Mouse (Mus musculus): Measurements from ENCODE around the gene Ect2l. TPM values are rescaled to one million over a fixed set of nuclear protein-coding genes. Genes with fewer than 3 reads are reported as not detected.
A peak's percentile ranks its signal among the peaks of the same experiment; 100 is the strongest.

Ect2l gene
- polyA plus RNA-seq, 1 experiment from 2014 or later = 0.20 TPM

DNA sequence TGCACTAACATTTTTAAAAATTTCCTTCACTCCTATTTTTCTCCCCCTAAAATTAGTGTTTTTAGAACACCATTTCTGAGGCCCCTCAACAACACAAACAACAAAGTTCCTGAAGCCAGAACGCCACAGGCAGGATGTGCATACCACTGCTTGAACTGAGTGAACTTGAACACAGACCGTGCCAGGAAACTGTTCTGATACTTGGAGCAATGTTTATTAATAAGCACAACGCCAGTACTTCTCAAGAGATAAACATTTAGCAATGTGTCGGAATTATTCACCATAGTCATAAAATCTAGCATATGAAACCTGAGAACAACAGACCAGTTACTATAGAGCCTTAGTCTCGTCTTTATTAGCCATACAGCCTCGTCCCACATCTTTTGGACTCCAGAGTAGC lies 571 bp downstream of the Ect2l start:
- Histone ChIP-seq H3K27me3 (no peaks in the 10 kb centered on the region), H3K27ac (replicated peaks) (no peak overlapping the region), H3K9ac (replicated peaks) (no peak overlapping the region), H3K36me3 (no peaks in the 10 kb centered on the region), H3K4me2 (replicated peaks) (no peak overlapping the region), H3K9me3 (no peaks in the 10 kb centered on the region), H3K4me1 (no peaks in the 10 kb centered on the region), H3K4me3 (no peak overlapping the region)
- ATAC-seq (replicated peaks) = no peak
- WGBS = 86% methylated on average over 6 of the region's 6 CpGs

DNA sequence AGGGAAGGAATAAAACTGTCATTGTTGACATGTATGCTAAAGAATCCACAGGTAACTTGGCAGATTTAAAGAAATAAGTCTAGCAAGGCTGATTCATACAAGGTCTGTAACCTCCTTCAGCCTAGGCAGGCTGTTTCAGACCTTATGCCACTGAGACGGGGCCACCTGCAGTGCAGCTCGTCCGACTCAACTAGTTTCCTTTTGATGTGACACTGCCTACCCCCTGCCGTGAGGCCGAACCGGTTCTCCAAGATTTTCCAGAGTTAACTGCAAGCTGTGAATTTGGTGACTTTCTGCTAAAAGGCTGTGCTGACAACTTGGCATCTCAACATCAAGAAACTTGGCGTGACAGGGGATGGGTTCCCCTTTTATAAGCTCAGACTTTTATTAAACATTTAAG lies 6.6 kb downstream of the Ect2l start:
- no peak overlapping the region for H3K4me3 ChIP-seq
- H3K27ac ChIP-seq (replicated peaks) = no peak overlapping the region
- no peak overlapping the region for H3K4me2 ChIP-seq (replicated peaks)
- no peaks in the 10 kb centered on the region for H3K4me1 ChIP-seq
- no peak for ATAC-seq (replicated peaks)
- no peaks in the 10 kb centered on the region for H3K36me3 ChIP-seq
- 7% methylated on average over 7 of the region's 7 CpGs for WGBS
- no peaks in the 10 kb centered on the region for H3K27me3 ChIP-seq
- no peaks in the 10 kb centered on the region for H3K9me3 ChIP-seq
- no peak overlapping the region for H3K9ac ChIP-seq (replicated peaks)

DNA sequence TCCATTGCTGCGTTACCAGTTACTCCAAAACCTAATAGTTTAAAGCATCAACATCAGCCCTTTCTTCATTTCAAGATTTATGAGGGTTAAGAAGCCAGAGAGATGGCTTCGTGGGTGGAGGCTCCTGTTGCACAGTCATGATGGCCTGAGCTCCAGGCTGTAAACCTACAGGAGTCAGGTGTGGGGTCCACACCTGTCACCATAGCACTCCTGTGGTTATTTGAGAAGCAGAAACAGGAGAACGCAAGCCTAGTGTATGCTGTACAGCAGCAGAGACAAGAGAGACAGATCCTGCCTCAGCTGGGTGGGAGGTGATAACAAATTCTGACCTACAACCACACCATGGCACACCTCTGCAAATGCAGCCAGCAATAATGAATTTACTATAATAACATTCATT lies 8.3 kb downstream of the Ect2l start:
- no peak for ATAC-seq (replicated peaks)
- Histone ChIP-seq H3K27ac (replicated peaks) (no peak overlapping the region), H3K36me3 (no peaks in the 10 kb centered on the region), H3K4me2 (replicated peaks) (no peak overlapping the region), H3K9me3 (no peaks in the 10 kb centered on the region), H3K4me3 (no peak overlapping the region), H3K4me1 (no peaks in the 10 kb centered on the region), H3K9ac (replicated peaks) (no peak overlapping the region), H3K27me3 (no peaks in the 10 kb centered on the region)
- 86% methylated on average over 3 of the region's 3 CpGs for WGBS

DNA sequence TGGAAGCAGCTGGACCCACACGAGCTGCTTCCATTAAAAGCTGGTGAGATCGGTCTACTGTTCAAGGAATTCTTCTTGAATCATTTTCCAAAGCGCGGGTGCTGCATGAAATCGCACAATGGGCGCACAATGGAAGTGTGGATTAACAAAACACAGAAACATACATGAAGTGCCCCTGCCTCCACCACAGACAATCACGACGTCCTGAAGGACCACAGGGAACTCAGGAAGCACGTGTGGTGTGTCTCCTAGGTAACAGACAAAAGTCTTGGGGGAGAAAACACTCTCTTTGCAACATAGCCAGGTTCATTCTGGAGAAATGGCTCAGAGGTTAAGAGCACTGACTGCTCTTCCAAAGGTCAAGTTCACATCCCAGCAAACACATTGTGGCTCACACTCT lies 10.0 kb downstream of the Ect2l start:
- WGBS = 64% methylated on average over 9 of the region's 9 CpGs
- Histone ChIP-seq H3K4me1 (no peaks in the 10 kb centered on the region), H3K27me3 (no peaks in the 10 kb centered on the region), H3K4me2 (replicated peaks) (no peak overlapping the region), H3K27ac (replicated peaks) (no peak overlapping the region), H3K9me3 (no peaks in the 10 kb centered on the region), H3K9ac (replicated peaks) (no peak overlapping the region), H3K36me3 (no peaks in the 10 kb centered on the region), H3K4me3 (no peak overlapping the region)
- ATAC-seq (replicated peaks) = no peak

DNA sequence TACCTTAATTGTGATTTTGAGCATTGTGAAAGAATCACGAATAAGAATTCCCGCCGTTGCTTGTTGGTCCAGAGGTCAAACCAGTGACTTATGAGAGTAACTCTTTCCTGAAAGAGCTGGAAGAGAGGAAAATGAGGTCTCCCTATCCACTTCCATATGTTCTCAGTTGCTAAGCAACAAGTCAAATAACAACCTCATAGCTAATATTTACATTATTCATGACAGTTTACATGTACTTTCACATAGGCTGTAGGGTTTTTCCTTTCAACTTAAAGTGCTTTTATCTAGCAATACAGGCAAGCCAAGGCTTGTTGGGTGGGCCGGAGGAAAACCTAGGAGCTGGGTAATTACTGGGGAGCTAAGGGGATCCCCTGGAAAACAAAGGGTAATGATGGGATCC lies 10.8 kb downstream of the Ect2l start:
- Histone ChIP-seq H3K9ac (replicated peaks) (no peak overlapping the region), H3K9me3 (no peaks in the 10 kb centered on the region), H3K4me2 (replicated peaks) (no peak overlapping the region), H3K27ac (replicated peaks) (no peak overlapping the region), H3K4me3 (no peak overlapping the region), H3K27me3 (no peaks in the 10 kb centered on the region), H3K36me3 (no peaks in the 10 kb centered on the region), H3K4me1 (no peaks in the 10 kb centered on the region)
- 85% methylated on average over 4 of the region's 4 CpGs for WGBS
- no peak for ATAC-seq (replicated peaks)

DNA sequence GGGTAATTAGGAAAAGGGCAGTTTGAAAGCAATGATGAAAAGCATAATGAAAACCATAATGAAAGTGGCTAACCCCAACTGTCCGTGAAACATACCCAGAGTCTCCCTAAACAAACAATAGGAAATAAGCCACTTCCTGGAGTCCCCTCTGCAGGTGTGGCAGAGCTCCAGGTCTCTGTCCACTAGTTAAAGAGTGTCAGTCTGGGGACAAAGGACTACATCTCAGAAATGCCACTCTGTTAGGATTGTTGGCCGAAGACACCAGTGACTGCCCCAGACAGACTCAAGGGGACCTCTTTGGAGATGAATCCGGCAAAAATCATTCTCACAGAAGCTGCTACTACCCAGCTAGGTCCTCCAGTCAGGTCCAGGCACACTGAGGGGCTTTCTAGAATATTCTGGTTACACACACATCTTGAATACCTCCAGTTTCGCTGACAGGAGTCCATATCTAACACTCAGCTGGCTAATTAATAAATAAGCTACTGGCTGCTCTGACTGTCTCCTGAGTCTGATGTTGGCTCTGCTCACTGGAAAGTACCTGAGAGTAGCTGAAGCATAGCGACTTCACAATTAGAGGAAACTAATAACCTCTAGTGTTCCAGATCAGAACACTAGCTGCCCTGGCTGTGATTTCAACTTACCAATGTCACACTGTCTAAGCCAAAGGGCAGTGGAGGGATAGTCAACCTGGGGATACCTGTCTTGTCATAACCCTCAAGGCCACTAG lies 12.2 kb downstream of the Ect2l start:
- no peak for ATAC-seq (replicated peaks)
- H3K4me1 ChIP-seq = no peaks in the 10 kb centered on the region
- no peak overlapping the region for H3K4me3 ChIP-seq
- H3K9me3 ChIP-seq = no peaks in the 10 kb centered on the region
- H3K27ac ChIP-seq (replicated peaks) = no peak overlapping the region
- H3K36me3 ChIP-seq = no peaks in the 10 kb centered on the region
- no peaks in the 10 kb centered on the region for H3K27me3 ChIP-seq
- no peak overlapping the region for H3K4me2 ChIP-seq (replicated peaks)
- no peak overlapping the region for H3K9ac ChIP-seq (replicated peaks)
- 82% methylated on average over 5 of the region's 5 CpGs for WGBS

DNA sequence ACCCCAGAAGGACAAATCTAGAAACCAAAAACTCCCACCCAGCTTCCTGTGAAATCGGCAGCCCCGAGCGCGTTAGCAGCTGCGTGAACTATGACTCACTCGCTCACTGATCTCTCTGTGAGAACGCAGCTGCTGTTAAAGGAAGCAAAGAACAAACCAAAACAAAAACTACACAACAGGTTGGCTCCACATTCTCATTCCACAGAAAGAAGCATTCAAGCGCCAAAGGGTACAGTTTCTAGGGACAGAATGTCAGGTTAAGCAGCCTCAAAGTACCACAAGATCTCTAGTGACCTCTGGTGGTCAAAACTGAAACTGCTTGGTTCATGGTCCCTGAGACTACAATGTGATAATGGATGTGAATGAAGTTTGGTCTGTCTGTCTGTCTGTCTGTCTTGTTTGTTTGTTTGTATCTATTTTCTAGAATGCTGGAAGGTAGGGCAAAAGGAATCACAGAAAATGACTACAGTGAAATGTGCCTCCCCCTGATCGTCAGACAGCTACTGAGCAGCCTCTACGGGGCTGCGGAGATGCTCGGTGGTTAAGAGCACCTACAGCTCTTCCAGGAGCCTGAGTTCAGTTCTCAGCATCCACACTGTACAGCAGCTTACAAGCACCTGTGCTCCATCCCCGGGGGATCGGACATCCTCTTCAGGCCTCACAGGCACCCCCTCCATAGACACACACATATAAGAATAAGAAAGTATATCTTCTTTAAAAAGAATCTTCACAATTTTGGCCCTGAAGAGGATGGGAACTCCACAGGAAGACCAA lies 13.3 kb downstream of the Ect2l start:
- 53% methylated on average over 14 of the region's 14 CpGs for WGBS
- Histone ChIP-seq H3K27ac (replicated peaks) (no peak overlapping the region), H3K4me1 (no peaks in the 10 kb centered on the region), H3K36me3 (no peaks in the 10 kb centered on the region), H3K27me3 (no peaks in the 10 kb centered on the region), H3K4me2 (replicated peaks) (peak overlapping the region; percentile 21; the same call in 1 of the 2 replicates), H3K4me3 (peak overlapping the region; percentile 4; the same call in 1 of the 2 replicates), H3K9ac (replicated peaks) (no peak overlapping the region), H3K9me3 (no peaks in the 10 kb centered on the region)
- ATAC-seq (replicated peaks) = peak; percentile 78

DNA sequence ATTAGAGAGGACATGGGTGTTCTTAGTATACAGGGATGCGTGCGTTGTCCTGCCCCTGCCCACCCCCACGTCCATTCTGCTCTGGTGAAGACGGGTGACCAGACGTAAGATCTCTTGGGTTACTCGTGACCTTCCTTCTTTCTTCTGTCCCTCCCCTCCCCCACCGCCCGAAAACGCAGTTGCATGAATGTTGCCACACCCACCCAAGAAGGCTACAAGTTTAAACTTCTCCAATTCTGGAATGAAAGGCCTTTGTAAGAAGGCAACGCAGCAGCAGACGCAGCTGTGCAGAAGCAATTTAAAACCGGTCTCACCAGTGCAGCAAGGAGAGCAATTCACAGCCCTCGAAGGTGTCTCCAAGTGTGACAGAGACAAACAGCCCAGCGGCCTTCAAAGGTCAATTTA lies 16.0 kb downstream of the Ect2l start:
- Histone ChIP-seq H3K9me3 (no peaks in the 10 kb centered on the region), H3K27me3 (no peaks in the 10 kb centered on the region), H3K4me1 (no peaks in the 10 kb centered on the region), H3K36me3 (no peaks in the 10 kb centered on the region), H3K27ac (replicated peaks) (no peak overlapping the region), H3K9ac (replicated peaks) (no peak overlapping the region), H3K4me2 (replicated peaks) (no peak overlapping the region), H3K4me3 (no peak overlapping the region)
- 73% methylated on average over 14 of the region's 14 CpGs for WGBS
- no peak for ATAC-seq (replicated peaks)

DNA sequence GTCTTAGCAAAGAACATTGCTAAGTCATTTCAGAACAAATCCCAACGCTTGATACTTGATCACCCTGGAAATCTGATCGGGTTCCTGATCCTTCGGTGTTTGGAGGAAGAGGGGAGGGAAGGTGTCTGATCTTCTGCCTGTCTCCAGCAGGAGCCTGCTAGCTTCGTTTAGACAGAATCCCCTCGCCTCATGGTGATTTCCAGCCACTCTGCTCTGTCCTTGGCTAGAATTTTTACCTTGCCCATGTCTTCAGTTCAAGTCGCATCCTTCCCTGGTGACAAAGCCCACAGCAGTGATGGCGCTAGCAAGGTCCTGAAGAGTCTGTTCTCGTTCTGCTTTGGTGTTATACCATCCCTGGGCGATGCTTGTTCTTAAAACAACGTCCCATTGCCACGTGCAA lies 16.5 kb downstream of the Ect2l start:
- Histone ChIP-seq H3K9ac (replicated peaks) (no peak overlapping the region), H3K4me1 (no peaks in the 10 kb centered on the region), H3K4me3 (no peak overlapping the region), H3K27me3 (no peaks in the 10 kb centered on the region), H3K27ac (replicated peaks) (no peak overlapping the region), H3K9me3 (no peaks in the 10 kb centered on the region), H3K4me2 (replicated peaks) (no peak overlapping the region), H3K36me3 (no peaks in the 10 kb centered on the region)
- ATAC-seq (replicated peaks) = no peak
- WGBS = 87% methylated on average over 11 of the region's 11 CpGs

DNA sequence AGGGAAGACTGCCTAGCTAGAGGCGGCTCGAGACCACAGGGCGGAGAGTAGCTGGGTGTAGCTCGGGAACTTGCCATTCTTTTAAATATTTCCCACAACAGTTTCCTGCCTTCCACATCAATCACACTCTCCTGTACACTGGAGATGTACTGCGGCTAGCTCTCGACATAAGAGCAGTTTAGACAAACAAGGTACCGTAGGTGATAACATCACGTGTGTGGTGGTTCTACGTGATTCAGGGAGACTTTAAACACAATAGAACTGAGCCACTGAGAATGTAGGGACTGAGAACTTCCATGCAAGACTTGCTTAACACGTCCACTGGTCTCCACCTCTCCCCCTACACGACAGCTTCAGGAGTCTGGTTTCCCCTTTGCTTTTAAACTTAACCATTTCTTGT lies 17.5 kb downstream of the Ect2l start:
- no peak for ATAC-seq (replicated peaks)
- H3K27me3 ChIP-seq = no peaks in the 10 kb centered on the region
- 87% methylated on average over 11 of the region's 11 CpGs for WGBS
- H3K36me3 ChIP-seq = no peaks in the 10 kb centered on the region
- H3K4me2 ChIP-seq (replicated peaks) = no peak overlapping the region
- no peaks in the 10 kb centered on the region for H3K9me3 ChIP-seq
- no peaks in the 10 kb centered on the region for H3K4me1 ChIP-seq
- H3K27ac ChIP-seq (replicated peaks) = no peak overlapping the region
- no peak overlapping the region for H3K9ac ChIP-seq (replicated peaks)
- no peak overlapping the region for H3K4me3 ChIP-seq

DNA sequence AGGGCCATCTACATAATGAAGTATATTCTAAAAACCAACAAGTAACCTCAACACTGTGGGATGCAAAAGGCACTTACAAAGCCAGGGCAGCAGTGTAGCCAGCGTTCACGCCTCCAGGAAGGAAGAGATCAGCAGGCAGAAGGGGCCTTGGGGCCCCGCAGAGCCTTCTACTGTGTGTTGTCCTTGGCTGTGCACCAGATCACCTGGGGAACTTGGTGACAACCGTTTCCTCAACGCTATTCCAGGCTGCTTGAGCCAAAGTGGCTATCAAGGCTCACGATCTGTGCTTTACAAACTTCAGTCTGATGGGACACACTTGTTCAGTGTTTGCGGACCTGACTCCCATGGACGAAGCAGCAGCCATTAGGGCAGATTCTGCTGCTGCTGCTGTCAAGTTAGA lies 19.0 kb downstream of the Ect2l start:
- Histone ChIP-seq H3K9me3 (no peaks in the 10 kb centered on the region), H3K27ac (replicated peaks) (no peak overlapping the region), H3K4me1 (no peaks in the 10 kb centered on the region), H3K27me3 (no peaks in the 10 kb centered on the region), H3K9ac (replicated peaks) (no peak overlapping the region), H3K4me2 (replicated peaks) (no peak overlapping the region), H3K36me3 (no peaks in the 10 kb centered on the region), H3K4me3 (no peak overlapping the region)
- ATAC-seq (replicated peaks) = no peak
- 72% methylated on average over 8 of the region's 8 CpGs for WGBS

DNA sequence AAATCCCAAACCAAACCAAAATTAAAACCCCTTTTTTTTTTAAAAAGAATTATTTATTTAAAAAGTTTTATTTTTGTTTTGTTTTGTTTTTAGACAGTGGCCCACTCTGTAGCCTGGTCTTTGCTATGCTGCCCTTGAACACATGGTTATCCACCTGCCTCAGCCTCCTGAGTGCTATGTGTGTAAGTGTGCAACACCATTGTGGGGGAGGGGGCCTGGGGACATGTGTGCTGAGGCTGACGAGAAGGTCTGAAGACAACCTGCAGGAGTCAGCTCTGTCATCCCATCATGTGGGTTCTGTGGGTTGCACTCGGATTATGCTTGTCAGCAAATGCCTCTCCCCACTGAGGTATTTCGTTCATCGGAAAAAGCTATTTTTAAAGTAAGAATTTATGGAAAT lies 21.2 kb downstream of the Ect2l start:
- WGBS = 87% methylated on average over 4 of the region's 4 CpGs
- no peaks in the 10 kb centered on the region for H3K36me3 ChIP-seq
- no peak overlapping the region for H3K9ac ChIP-seq (replicated peaks)
- no peaks in the 10 kb centered on the region for H3K9me3 ChIP-seq
- no peaks in the 10 kb centered on the region for H3K4me1 ChIP-seq
- H3K4me3 ChIP-seq = no peak overlapping the region
- no peak for ATAC-seq (replicated peaks)
- H3K27ac ChIP-seq (replicated peaks) = no peak overlapping the region
- H3K27me3 ChIP-seq = no peaks in the 10 kb centered on the region
- no peak overlapping the region for H3K4me2 ChIP-seq (replicated peaks)

DNA sequence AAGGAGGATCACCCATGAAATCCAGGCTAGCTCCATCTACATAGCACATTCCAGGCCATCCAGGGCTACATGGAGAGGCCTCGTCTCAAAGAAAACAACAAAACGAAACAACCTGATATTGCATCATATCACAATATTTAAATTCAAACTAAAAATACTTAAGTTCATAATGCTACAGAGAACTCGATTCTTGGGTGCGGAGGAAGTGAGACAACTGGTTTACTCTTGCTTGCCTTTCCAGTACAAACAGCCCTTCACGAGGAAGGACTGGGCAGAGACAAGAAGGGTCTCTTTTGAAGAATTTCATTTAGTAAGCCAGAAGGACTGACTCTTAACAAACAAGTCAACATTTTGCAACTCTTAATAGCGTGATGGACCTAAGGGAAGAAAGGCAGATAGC lies 22.1 kb downstream of the Ect2l start:
- no peak overlapping the region for H3K4me3 ChIP-seq
- no peaks in the 10 kb centered on the region for H3K36me3 ChIP-seq
- WGBS = 86% methylated on average over 6 of the region's 6 CpGs
- no peak overlapping the region for H3K27ac ChIP-seq (replicated peaks)
- H3K27me3 ChIP-seq = no peaks in the 10 kb centered on the region
- ATAC-seq (replicated peaks) = no peak
- H3K9ac ChIP-seq (replicated peaks) = no peak overlapping the region
- no peaks in the 10 kb centered on the region for H3K4me1 ChIP-seq
- no peaks in the 10 kb centered on the region for H3K9me3 ChIP-seq
- no peak overlapping the region for H3K4me2 ChIP-seq (replicated peaks)

Data from forebrain, embryonic 15.5 days (tissue).